Mouse (Mus musculus): ENCODE data around the gene Gpx5.

The Gpx5 gene

DNA sequence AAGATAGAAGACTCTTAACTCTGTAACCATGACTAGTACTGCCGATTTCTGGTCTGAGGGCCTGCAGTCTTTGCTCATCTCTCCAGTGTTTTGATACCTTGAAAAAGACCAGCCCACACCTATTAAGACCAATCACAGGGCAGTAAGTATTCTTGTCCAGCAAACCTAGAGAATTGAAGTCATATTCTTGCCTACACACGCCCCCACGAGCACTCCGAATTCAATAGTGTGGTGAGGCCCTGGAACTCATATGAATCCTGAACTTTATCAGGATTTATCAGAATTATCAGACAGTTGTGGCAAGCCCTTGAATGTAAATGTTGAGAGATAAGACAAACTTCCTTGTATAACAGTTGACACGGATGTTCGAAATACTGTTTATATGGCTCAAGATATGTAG, at the start of gene Gpx5:
Gene Gpx5, minus strand, starts transcription at position 101 of the 400 bp plus-strand sequence.
- no peak for DNase-seq

DNA sequence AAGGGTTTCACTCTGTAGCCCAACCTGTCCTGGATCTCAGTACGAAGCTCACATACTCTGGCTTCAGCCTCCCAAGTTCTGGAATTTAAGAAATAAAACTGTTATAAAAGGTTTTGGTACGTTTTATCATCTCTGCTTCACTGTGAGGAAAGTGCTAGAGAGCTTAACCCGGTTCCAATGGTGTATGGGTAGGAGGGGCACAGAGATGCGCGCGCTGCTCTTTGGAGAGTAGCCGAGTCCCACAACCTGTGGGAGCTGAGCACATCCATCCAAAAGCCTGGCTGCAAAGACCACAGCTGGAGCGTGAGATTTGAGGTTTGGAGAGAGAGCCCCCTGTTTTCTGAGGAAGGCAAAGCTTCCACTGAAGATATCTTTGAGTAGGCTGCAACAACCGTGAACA, 34.9 kb upstream of the Gpx5 start:
- no peak for DNase-seq

DNA sequence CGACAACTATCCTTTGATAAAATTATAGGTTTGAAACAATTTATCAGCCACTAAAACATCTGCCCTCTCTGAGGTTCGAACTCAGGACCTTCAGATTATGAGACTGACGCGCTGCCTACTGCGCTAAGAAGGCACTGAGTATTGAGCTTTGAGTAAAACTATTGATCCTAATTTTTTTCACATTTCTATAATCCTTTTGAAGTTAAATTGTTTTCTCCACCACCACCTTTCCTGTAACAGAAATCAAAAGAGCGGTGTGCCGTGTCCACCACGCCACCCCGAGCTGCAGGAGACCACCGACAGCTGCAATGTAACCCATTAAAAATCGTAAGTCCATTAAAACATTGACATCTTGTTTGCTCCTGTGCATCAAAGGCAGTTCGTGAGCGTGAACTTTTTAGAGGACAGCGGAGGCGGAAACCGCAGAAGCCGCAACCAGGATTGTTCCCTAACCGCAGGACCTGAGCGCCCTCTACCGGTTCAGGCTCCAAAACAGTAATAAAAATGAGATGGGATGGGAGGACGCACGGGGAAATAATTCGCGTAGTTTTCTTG, 34.2 kb upstream of the Gpx5 start:
- DNase-seq = peak; percentile 85

DNA sequence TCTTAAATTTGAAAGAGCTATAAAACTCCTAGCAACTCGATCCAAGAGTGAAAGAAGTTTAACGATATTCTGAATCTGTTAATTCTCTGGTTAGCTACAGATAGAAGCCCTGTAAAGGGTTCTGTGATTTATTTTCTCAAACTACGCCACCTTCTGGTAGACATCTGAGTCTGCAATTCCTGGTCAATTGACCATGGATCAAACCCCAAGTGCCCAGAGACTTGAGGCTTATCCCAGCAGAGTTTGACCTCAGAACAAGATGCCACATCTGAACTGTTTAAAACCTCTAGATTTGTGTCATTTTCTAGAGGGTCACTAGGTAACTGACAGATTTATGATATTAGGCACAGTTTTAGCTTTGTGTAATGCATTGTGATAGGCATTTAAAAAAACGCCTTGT, 33.7 kb upstream of the Gpx5 start:
- peak; percentile 10 for DNase-seq

DNA sequence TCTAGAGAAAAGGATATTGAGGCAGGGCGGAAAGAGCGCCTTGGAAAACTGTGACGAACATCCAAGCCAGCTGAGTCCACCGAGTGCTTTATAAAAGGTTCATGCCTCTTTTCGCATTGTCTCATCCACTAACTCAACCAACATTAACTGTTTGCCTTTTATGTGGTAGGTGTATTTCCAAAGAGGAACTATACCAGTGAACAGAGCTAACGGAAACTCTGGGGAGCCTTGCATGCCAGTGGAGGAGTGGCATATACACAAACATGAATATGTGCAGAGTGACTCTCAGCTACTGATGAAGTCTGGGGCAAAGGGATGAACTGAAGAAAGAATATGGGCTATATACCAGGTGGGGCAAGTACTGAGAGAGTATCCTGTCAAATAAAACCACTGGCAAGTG, 30.9 kb upstream of the Gpx5 start:
- no peak for DNase-seq

DNA sequence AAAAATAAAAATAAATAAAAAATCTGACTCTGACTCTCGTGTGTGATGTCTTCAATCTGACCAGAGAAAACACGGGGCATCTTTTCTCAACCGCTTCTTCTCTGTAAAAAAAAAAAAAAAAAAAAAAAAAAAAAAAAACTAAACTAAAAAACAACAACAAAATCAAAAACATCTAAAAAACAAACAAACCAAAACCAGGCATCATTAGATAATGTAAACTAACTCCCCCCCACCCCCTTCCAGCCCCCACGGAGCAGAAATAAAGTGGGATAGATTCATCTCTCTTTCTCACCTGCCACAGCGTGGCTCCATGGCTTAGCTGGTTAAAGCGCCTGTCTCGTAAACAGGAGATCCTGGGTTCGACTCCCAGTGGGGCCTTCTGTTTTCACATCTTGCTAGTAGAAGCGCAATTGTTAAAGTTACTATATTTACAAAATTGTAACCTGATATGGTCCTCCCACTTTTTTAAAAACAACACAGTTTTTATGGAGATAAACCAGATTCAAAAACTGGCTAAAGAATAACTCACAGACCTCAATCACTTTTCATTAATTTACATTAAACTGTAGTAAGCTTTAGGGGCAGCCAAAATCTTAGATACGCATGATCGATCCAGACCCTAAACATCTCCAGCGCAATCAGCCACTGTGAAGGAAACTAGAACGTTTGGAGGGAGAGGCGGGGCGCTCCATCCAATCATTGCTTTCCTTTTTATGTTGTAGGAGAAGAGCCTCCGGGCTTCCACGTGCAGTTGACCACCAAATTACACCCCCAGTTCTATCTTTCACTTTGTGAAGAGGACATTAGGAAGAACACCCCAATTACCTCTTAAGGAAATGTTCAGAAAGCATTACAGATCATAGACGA, 30.2 kb upstream of the Gpx5 start:
- DNase-seq = no peak

DNA sequence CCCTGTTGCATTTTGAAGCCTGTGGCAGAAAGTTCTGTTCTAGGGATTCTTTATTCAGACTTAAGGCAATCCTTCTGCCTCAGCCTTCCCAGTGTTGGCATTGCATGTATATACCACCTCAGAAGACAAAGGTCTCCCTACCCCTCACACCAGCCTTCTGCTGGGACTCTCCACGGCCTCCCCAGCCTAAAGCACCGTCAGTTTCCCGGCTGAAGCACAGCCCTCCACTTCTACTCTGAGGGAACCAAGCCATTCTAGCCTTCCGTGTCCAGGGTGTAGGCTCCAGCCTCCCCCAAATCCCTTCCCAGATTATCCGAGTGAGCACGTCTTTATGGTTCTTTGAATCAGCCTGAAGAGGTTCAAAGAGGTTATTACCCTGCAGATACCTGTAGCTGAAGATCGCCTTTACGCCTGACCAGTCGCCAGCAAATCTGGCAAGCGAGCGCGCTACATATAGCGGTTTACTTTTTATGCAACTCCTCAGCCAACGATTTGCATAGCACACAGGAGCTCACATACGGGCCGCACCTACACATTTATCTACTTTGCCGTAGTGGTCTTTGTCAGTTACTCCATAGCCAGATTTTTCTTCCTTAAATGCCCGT, 29.5 kb upstream of the Gpx5 start:
- no peak for DNase-seq

DNA sequence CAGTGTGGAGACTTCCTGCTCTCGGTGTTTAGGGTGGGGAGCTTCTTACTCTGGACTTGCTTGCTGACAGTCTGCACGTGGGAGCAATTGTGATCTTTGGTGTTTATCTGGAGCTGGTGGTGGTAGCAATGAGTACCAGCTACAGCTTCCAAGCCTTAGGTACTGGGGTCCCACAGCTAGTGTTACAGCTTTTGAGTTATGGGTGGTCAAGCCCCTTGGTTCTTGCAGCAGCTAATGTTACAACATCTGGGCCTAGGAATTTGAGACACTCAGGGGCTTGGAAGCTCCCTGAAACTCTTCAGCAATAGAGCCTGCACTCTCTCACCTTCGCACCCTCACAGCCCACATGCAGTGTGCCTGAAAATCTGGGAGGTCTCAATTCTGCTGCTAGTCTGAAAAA, 27.7 kb upstream of the Gpx5 start:
- no peak for DNase-seq

DNA sequence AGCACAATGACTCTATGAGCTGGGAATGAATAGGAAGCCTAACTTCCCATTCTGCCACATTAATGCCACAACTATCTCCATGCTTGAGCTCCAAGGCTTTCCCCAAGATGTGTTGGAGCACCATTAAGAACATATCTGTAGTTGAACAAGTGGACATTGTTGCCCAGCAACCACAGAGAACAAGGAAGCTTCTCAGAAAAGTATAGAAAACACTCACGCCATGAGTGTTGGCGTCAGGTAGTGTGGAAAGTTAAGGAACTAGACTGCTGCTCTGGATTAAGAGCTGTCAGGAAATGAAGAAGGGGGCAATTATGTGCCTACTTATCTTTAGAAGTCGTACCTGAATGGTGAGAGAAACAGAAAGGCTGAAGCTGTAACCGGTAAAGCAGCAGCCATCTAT, 21.4 kb upstream of the Gpx5 start:
- no peak for DNase-seq

DNA sequence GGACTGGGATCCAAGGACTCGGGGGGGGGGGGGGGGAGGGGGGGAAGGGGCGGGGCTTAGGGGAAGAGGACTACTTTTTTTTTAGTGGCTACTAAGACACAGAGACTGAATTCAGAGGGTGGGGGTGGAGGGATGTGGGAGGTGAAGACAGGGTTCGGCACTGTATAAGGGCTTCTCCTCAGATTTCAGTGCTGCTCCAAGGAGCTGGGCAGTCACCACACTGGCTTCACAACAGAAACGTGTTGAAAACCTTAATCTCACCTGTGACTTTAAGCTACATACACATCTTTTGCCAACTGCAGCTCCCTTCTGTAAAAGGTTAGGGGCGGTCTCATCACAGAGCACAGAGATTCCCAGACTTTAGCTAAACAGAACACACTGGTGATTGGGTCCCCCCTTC, 20.3 kb upstream of the Gpx5 start:
- no peak for DNase-seq

DNA sequence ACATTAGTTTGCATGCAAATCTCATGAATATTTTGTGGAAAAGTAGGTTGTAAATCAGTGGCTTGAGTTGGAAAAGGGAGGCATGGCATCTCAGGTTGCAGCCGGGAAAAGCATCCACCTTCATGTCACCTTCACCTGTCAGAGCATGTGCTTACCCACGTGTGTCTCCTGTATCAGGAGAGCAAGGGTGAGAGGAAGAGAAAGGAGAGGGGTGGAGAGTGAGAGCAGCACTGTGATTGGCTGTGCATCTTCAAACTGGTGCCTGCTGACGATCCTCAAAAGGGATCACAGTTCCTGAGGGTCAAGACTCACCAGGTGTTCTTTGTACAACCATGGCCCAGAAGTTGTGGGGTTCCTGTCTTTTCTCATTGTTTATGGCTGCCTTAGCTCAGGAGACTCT, 19.4 kb upstream of the Gpx5 start, which contains the start of gene Gpx6:
Gene Gpx6, plus strand, starts transcription at position 200 of the 400 bp plus-strand sequence.
- DNase-seq = peak; percentile 21

DNA sequence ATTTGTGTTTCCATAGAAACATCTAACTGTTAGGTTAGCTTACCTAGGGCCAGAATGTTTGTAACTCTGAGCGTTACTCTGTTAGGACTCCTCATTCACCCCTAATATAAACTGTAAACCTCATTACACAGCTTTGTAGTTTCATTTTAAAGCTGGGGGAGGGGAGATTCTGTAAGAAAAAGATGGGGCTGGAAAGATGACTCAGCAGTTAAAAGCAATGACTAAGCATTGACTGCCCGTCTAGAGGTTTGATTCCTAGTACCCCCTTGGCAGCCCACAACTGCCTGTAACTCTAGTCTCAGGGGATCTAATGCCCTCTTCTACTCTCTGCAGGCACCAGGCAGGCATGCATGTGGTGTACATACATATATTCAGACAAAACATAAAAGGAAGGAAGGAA, 17.3 kb upstream of the Gpx5 start:
- no peak for DNase-seq

DNA sequence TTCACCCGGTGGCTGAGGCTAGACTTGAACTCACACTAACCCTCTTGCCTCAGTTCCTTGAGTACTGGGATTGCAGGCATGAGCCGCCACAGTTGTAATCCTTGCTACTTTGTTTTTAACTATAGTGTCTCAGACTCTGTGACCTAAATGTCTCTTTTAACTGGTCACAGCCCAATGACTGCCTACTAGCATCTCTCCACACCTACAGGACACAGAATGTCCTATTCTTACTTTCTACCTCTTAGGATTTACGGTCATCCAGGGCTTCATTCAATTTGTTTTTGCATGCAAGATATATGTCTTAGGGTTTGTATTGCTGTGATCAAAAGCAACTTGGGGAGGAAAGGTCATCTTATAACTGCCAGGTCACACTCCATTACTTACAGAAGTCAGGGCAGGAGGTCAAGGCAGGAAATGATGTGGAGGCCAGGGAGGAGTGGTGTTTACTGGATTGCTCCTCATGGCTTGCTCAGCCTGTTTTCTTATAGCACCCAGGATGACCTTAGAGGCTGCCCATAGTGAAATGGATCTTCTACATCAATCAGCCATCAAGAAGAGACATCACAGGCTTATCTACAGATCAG, 12.0 kb upstream of the Gpx5 start:
- no peak for DNase-seq

DNA sequence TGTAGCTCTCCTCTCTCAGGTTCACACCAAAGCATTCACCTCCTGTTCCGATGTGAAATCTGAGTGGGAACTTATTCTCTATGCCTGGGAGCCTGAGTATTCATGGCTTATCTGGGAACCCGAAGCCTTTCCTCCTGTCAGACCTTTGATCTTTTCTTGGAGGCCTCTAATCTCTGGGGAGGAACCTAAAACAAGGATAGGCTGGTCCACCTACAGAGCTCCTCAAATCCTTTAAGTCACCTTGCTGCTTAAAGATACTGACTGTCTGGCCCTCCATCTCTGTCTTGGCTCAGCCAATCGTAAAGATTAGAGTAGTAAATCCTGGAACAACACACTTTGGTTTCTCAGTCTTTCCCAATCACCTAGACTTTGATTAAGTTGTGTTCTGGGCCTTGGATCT, 6.0 kb upstream of the Gpx5 start:
- no peak for DNase-seq

DNA sequence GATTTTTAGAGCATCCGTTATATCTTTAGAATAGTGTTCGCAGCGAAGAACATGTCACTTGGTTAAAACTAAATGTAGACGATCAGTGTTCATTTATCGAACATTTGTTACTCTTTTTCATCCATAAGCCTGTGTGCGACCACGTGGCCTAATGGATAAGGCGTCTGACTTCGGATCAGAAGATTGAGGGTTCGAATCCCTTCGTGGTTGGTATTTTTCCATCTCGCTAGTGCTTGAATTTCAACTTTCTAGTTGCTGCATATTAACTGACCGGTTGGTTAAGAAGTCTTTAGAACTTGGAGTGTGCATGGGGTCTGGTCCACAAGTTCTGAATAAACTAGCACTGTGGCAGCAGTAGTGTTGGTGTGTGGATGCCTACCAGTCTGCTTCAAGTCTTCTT, 13.0 kb downstream of the Gpx5 start:
- DNase-seq = peak; percentile 84

DNA sequence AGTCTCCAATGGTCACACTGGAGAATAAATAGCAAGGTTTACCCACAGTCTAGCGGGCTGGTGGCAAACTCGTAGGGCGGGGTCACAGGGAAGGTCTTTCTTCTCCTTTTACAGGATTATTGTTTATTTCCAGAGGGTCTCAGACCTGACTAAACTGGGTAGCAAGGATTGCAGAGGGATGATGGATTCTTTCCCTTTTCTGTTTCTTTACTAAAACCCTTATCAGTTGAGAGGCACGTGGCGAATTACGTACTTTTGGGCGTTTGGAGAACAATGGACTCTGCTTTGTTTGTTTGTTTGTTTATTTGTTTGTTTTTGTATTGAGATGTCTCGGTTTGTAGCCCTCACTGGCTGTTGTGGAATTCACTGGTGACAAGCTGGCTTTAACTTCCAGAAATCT, 13.5 kb downstream of the Gpx5 start:
- DNase-seq = no peak

DNA sequence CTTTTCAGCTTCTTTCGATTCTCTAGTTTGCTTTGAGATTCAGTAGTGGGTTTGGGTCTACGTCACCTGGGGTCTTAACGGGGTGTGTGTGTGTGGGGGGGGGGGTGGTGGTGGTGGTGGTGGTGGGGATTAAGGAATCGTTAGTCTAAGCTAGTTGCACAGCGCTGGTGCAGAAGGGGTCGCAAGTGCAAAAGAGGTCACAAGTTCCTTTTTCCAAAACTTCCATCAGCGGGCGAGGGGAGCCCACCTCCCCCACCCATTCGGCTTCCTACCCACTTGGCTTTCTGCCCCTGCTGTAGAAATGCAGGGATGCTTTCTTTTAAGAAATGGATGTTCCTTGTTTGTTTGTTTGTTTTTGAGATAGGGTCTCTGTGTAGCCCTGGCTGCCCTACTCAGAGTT, 16.0 kb downstream of the Gpx5 start:
- DNase-seq = no peak

DNA sequence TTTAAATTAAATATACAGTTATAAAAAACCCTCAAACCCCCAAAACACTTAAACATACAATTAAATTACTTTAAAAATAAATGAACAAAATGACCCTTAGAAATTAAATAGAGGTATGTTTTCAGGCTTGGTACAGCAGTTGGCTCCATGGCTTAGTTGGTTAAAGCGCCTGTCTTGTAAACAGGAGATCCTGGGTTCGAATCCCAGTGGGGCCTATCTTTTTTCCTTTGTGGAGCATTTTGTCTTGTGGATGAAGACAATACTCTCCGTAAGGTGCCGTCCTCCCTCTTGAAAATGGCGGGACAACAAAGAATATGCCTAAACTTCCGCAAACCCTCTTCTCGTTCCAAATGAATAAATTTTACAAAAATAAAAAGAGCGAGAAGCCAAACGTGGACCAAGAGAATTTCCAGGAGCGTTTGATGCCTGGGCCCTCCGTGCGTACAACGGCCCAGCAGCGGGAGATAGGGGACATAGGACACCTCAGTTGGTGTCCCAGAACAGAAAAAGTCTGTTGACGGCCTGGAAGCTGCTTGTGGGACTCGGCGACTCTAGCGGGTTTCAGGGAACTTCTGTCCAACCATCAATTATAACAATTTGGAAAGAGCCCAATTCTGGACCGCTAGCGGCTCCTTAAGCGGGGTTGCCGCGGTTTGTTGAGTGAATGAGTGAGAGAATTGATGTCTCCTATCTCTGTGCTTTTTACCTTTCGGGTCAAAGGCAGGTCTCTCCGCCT, 16.5 kb downstream of the Gpx5 start:
- DNase-seq = peak; percentile 68

DNA sequence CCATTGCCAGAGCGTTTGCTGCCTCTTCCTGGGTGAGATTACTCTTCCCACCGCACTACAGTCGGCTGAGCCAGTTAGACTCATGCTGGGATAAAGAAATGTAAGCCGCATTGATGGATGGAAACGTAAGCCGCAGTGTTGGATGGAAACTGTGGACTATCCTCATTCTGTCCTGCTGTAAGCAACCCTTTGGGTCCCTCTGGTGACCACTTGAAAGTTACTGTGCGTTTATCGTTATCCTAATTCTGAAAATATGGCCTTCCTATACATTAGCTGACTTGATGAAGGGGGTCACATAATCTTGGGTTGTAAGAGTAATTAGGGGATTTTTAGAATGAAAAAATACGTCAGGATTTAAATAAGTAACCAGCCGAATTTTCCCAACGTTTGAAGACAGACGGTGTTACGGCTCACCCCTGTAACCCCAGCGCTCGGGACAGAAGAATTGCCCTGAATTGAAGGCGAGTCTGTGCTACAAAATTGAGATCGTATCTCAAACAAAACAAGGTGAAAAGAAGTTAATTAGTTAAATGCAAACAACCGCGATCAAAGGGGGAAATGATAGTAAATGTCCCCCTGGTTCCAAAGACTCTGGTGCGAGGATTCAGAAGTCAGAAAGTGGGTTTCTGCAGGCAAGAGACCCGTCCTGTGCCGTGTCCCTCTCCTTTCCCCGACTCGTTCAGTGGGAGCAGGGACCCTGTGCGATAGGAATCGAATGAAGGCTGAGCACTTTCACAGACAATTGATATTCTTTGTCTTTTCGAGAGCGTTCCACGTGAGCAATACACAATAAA, 17.3 kb downstream of the Gpx5 start:
- DNase-seq = no peak

DNA sequence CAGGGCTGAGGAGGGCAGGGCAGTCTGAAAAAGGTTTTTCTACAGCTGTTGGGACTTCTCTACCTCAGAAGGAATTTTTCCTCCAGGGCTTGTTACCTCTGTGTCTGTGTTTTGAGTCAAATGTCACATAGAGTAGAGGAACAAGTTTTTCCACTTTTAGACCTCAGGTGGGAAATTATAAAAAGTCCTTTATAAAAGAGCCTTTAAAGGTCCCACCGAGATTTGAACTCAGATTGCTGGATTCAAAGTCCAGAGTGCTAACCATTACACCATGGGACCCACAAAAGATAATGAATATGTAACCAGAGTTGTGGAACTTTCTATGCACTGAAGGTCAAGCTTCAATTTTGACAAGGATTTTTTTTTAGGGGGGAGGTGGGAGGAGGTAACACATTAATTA, 24.3 kb downstream of the Gpx5 start:
- DNase-seq = no peak

DNA sequence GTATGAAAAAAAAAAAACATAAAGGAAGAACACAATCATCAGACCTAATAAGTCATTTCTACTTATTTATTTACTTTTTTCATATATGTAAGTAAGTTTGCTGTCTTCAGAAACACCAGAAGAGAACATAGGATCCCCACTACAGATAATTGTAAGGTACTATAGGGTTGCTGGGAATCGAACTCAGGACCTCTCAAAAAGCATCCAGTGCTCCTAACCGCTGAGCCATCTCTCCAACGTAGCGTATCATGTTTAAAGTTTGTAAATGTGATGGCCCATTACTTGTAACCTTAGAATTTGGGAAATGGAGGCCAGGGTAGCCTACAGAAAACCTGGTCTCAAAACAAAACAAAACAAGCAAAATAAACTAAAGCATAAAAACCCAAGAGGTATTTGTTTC, 25.0 kb downstream of the Gpx5 start:
- DNase-seq = no peak

DNA sequence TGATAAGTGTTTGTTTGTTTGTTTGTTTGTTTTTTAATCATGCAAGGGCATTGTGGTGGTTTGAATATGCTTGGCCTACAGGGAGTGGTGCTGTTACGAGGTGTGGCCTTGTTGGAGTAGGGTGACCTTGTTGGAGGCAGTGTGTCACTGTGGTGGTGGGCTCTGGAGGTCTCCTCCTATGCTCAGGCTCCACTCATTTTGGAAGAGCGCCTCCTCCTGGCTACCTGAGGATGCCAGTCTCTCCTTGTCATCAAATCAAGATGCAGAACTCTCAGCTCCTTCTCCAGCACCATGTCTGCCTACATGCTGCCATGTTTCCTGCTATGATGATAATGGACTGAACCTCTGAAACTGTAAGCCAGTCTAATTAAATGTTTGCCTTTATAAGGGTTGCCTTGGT, 26.8 kb downstream of the Gpx5 start:
- DNase-seq = no peak

Measured in kidney, postnatal 14 days (tissue).